Mouse (Mus musculus) brain, embryonic 14.5 days (tissue): ENCODE results near the gene 4930432K21Rik.

ENCODE experiments used
- CTCF ChIP-seq: fragments of 200-500 bp; IDR thresholded peaks from 2 replicates; pipeline ENCODE4 v1.5.1; 2012; ENCODE audit warnings: inconsistent platforms, mild to moderate bottlenecking, moderate library complexity, borderline replicate concordance; ENCODE audit not compliant: insufficient read depth, insufficient read length; ENCODE audit errors: extremely low read depth
- POLR2A ChIP-seq: fragments of 200-500 bp; IDR thresholded peaks from 2 replicates; pipeline ENCODE4 v1.6.1; 2012; ENCODE audit warnings: mild to moderate bottlenecking, inconsistent platforms, borderline replicate concordance; ENCODE audit not compliant: poor library complexity, insufficient read depth, insufficient read length, severe bottlenecking; ENCODE audit errors: extremely low read depth

DNA sequence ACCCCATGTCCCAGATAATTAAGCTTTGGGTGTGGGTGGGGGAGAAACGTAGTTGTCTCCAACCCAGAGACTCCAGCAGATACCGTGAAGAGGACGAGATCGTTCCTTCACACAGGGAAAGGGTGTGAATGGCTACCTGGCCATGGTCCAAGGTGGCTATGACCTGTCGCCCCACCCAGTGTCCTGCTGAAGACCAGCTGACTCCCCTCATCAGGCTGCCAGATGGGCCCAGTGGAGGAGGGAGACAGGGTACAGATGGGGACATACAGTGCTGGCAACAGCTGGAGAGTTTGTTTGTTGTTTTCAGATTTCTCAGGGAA, 666 bp downstream of the 4930432K21Rik start:
- no peak for TF ChIP-seq POLR2A
- no peak for TF ChIP-seq CTCF
